Mouse (Mus musculus) kidney, embryonic 16.5 days (tissue): ENCODE measurements at regions not wholly inside any gene's neighbourhood (a gene's known extent, or its start where the extent isn't known, plus 50 kb on each side); places are given as distances from the start of the nearest gene placed in this dataset.

ENCODE experiments used
- ATAC-seq: fragments of 200-750 bp; cut with Nextera tagmentation; 2 replicates; pipeline ENCODE4 v1.8.0; 2017; ENCODE audit warnings: moderate TSS enrichment; ENCODE audit not compliant: low FRiP score, low TSS enrichment
- H3K27ac ChIP-seq: fragments of 300-500 bp; sonication (generic); 2 replicates; pipeline ENCODE4 v1.5.1; 2014; ENCODE audit warnings: low read length
- H3K27me3 ChIP-seq: fragments of 300-500 bp; sonication (generic); 2 replicates; pipeline ENCODE4 v1.6.1; 2014; ENCODE audit warnings: low read length, control low read depth, mixed read lengths; ENCODE audit not compliant: insufficient read depth
- H3K36me3 ChIP-seq: fragments of 300-500 bp; sonication (generic); 2 replicates; pipeline ENCODE4 v1.6.1; 2014; ENCODE audit warnings: low read length, control low read depth, mixed read lengths; ENCODE audit not compliant: insufficient read depth
- H3K4me1 ChIP-seq: fragments of 300-500 bp; sonication (generic); 2 replicates; pipeline ENCODE4 v1.6.1; 2014; ENCODE audit warnings: low read length, control low read depth, mixed read lengths; ENCODE audit not compliant: insufficient read depth
- H3K4me2 ChIP-seq: fragments of 300-500 bp; sonication (generic); replicated peaks from 2 replicates; pipeline ENCODE4 v1.6.1; 2014; ENCODE audit warnings: low read depth, low read length
- H3K4me3 ChIP-seq: fragments of 300-500 bp; sonication (generic); 2 replicates; pipeline ENCODE4 v1.5.1; 2014; ENCODE audit warnings: mild to moderate bottlenecking, low read length
- H3K9ac ChIP-seq: fragments of 300-500 bp; sonication (generic); replicated peaks from 2 replicates; pipeline ENCODE4 v1.6.1; 2014; ENCODE audit warnings: low read length
- H3K9me3 ChIP-seq: fragments of 300-500 bp; sonication (generic); 2 replicates; pipeline ENCODE4 v1.6.1; 2016; ENCODE audit warnings: low read length, control low read depth
- WGBS: fragments of 180-500 bp; shearing (Covaris S2); extraction: QIAGEN DNeasy Blood & Tissue Kit; methylation state at CpG from one replicate; pipeline ENCODE4 v1.1.7; 2014; 5-methylcytosine and 5-hydroxymethylcytosine counted together

DNA sequence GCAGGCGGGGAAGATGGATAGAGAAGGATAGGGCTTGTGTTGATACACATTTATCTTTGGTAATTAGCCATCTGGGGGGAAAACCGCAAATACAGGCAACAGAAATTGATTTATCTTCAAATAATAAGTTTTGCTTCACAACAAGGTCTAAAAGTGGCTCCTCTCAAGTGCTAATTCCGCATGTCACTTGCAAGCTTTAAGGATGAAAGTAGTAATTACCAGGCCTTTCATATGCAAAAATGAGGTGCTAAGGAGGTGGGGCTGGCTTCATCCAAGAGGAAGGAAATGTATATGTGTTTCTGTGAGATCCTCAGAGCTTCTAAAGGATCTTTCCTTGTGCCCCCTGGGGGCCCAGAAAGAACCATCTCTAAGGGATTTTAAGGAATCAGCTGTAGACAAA lies 423.9 kb upstream of the Castor2 start:
- ATAC-seq: no peak
- Histone ChIP-seq H3K4me3 (no peak overlapping the region), H3K4me2 (no peak overlapping the region), H3K27ac (no peak overlapping the region), H3K36me3 (no peaks in the 10 kb centered on the region), H3K27me3 (no peaks in the 10 kb centered on the region), H3K9me3 (no peaks in the 10 kb centered on the region), H3K9ac (no peak overlapping the region), H3K4me1 (no peaks in the 10 kb centered on the region)
- 58% methylated on average over 3 of the region's 3 CpGs for WGBS

DNA sequence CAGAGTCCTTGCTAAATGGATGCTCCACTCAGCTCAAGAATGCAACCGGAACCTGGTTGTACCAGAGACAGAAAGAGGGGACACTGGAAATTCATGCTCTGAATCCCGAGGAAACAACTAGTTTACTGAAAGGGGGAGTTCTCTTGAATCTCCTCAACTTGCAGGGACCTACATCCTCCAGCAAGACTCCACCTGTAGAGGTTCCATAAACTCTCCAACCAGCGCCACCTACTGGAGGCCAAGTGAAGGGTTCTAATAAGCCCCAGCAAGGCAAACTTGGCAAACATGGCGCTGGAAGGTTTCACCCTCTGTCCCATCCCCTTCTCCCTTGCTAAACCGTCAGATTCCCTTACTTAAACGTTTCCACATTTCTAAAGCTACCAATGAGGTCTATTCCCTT lies 433.0 kb upstream of the Castor2 start:
- Histone ChIP-seq H3K27ac (no peak overlapping the region), H3K4me2 (no peak overlapping the region), H3K9ac (no peak overlapping the region), H3K27me3 (no peaks in the 10 kb centered on the region), H3K4me3 (no peak overlapping the region), H3K4me1 (no peaks in the 10 kb centered on the region), H3K36me3 (no peaks in the 10 kb centered on the region), H3K9me3 (no peaks in the 10 kb centered on the region)
- 48% methylated on average over 6 of the region's 6 CpGs for WGBS
- ATAC-seq: no peak

DNA sequence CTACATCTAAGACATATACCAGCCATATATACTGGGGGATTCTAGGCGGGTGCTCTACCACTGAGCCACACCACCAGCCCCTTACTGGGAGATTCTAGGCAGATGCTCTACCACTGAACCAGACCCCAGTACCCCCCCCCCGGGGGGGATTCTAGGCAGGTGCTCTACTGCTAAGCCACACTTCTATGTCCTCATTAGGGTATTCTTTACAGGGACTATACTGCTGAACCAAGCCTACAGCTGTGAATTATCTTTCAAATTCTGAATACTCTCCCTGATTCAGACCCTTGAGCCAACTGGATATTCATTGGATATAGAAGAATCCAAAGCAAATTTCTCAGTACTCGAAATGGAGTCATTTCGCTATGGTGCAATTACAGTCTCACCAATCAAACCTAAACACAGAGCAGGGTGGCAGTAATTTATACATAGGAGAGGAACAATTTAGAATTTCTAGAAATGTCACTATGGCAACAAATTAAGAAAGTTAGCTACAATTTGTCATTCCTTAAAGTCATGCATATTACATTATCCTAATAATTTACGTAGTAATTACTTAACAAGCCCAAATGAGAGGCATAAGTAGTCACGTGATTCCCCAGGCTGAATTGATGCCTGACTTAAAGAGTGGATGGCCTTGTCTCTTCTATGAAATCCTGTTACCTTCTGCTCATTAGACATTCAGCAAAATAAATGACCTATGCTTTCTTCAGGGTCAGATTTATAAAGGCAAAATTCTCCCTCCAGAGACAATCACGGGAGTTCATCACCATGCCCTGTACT lies 436.8 kb upstream of the Castor2 start:
- no peak for ATAC-seq
- H3K36me3 ChIP-seq: no peaks in the 10 kb centered on the region
- no peak overlapping the region for H3K27ac ChIP-seq
- no peak overlapping the region for H3K9ac ChIP-seq
- H3K4me2 ChIP-seq: no peak overlapping the region
- H3K4me3 ChIP-seq: no peak overlapping the region
- H3K27me3 ChIP-seq: no peaks in the 10 kb centered on the region
- no peaks in the 10 kb centered on the region for H3K9me3 ChIP-seq
- 83% methylated on average over 7 of the region's 7 CpGs for WGBS
- H3K4me1 ChIP-seq: no peaks in the 10 kb centered on the region

DNA sequence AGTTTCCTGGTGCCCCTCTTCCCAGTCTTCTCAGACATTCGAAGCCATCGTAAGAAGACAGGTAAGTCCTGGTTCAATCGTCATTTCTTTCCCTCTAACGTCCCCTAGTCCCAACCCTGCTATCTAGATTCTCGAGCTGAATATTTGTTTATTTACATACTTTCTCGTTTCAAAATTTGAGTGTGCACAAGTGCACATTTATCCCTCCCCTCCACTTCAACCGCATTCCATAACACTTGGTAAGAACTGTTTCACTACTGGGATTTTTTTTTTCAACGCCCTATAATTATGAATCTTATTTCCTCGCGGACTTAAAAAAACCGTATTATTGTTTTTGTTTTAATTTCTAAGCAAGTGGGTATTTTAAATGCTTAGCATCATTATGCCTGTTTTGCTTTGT lies 439.2 kb upstream of the Castor2 start:
- no peaks in the 10 kb centered on the region for H3K4me1 ChIP-seq
- H3K4me2 ChIP-seq: no peak overlapping the region
- no peak overlapping the region for H3K4me3 ChIP-seq
- WGBS: 90% methylated on average over 11 of the region's 11 CpGs
- H3K27me3 ChIP-seq: no peaks in the 10 kb centered on the region
- H3K9me3 ChIP-seq: no peaks in the 10 kb centered on the region
- H3K9ac ChIP-seq: no peak overlapping the region
- no peak for ATAC-seq
- no peaks in the 10 kb centered on the region for H3K36me3 ChIP-seq
- H3K27ac ChIP-seq: no peak overlapping the region

DNA sequence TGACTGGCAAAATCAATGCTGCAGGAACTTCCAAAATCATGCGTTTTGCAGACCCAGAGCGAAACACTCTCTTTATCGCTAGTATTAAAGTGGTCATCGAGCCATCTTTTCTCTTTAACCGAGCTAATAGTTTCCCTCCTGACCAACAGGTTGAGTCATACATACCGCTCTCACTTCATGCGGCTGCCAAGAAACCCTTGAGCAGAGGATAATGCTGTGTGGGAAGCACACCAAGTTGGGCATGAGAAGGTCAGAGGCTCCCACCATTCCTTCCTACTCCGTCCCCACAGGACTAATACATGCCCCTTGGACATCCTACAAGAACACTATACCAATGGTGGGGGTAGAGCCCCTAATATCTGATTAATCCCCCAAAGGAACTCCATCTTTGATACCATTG lies 442.7 kb upstream of the Castor2 start:
- Histone ChIP-seq H3K36me3 (no peaks in the 10 kb centered on the region), H3K4me1 (no peaks in the 10 kb centered on the region), H3K9me3 (no peaks in the 10 kb centered on the region), H3K9ac (no peak overlapping the region), H3K27me3 (no peaks in the 10 kb centered on the region), H3K4me2 (no peak overlapping the region), H3K27ac (no peak overlapping the region), H3K4me3 (no peak overlapping the region)
- no peak for ATAC-seq
- 91% methylated on average over 8 of the region's 8 CpGs for WGBS

DNA sequence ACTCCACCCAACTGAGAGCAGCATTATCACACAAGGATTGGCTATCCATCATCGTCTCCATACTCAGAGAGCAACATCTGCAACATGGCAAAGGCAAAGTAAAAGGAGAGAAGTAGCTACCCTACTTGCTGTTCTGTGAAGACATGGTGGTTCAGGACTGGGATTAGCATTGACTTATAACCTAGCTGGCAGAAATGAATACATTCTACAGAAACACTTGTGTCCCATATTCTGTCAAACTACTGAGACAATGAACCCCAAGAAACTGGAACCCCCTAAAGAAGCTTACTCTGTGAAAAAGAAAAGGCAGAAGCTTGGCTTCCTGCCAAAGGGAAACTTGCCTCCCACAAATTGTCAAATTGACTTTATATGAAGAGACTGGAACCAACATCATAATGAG lies 446.1 kb upstream of the Castor2 start:
- 87% methylated on average over 1 of the region's 1 CpGs for WGBS
- no peak for ATAC-seq
- H3K4me2 ChIP-seq: no peak overlapping the region

DNA sequence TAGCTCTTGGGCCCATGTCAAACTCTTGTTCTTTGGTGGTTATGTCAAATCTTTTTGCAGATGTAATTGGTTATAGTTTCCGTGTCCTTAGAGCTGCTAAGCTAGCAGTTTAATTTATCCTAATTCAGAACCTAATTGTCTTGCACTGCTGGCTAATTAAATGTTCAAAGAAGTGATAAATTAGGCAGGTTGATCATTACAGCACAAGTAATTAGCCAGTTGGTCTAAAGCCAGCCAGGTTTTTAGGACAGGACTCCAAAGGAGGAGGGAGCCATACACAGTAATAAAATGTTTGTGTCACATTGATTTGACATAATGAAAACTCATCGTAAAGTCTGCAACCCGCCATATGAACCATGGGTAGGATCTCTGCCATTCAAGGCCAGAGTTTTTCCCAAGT lies 449.3 kb upstream of the Castor2 start:
- ATAC-seq: no peak
- Histone ChIP-seq H3K36me3 (no peaks in the 10 kb centered on the region), H3K4me2 (no peak overlapping the region), H3K27ac (no peak overlapping the region), H3K9me3 (peaks cover 5% of the 10 kb centered on the region), H3K4me3 (no peak overlapping the region), H3K4me1 (no peaks in the 10 kb centered on the region), H3K9ac (no peak overlapping the region), H3K27me3 (no peaks in the 10 kb centered on the region)
- 72% methylated on average over 3 of the region's 3 CpGs for WGBS

More for the DNA sequence above, 446.1 kb upstream of the Castor2 start:
- H3K36me3 ChIP-seq: no peaks in the 10 kb centered on the region
- no peak overlapping the region for H3K9ac ChIP-seq
- H3K4me1 ChIP-seq: no peaks in the 10 kb centered on the region
- H3K27me3 ChIP-seq: no peaks in the 10 kb centered on the region
- no peak overlapping the region for H3K4me3 ChIP-seq
- H3K9me3 ChIP-seq: peaks cover 2% of the 10 kb centered on the region; the same call in 1 of the 2 replicates
- no peak overlapping the region for H3K27ac ChIP-seq

DNA sequence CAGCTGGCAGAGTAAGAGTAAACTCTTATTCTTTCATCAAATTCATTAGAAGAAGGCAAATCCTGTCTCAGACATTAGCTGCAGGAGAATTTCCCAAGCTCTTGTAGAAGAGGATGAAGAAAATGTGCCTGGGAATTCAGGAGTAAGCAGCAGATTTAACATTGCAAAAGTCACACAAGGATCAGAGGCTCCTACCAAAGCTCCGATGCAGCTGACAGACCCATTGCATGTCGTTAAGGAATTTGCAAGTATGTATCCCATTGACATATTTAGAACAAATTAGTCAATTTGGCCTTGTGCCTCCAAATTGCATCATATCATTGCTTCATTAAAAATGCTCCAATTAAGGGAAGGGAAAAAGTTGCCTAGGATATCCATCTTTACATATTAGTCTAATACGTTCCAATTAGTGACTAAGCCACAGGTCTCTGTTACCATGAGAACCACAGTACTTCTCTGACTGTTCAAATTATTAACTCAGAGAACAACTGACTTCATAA lies 453.8 kb upstream of the Castor2 start:
- WGBS: 90% methylated on average over 3 of the region's 3 CpGs
- Histone ChIP-seq H3K27me3 (no peaks in the 10 kb centered on the region), H3K9me3 (peaks cover 5% of the 10 kb centered on the region), H3K4me1 (no peaks in the 10 kb centered on the region), H3K9ac (no peak overlapping the region), H3K4me2 (no peak overlapping the region), H3K27ac (no peak overlapping the region), H3K4me3 (no peak overlapping the region), H3K36me3 (no peaks in the 10 kb centered on the region)
- no peak for ATAC-seq

DNA sequence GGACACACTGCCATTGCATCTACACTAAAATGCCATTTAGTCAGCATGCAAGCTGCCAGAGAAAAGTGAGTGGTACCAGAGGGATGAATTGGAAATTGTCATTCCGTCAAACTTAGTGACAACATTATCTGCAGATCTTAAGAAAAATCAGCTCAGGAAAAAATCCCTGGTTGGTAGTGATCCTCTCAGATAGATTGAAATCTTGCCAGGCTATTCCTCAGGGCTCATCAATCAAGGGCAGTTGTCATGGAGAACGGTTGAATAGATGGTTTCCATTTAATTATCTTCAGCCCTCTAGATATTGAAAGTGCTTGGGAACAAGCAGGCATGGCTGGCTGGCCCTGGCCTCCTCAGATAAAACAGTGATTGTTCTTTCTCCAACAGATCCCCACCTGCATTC lies 456.2 kb upstream of the Castor2 start:
- Histone ChIP-seq H3K4me3 (no peak overlapping the region), H3K27me3 (no peaks in the 10 kb centered on the region), H3K9me3 (peaks cover 3% of the 10 kb centered on the region; the same call in 1 of the 2 replicates), H3K4me1 (no peaks in the 10 kb centered on the region), H3K4me2 (no peak overlapping the region), H3K27ac (no peak overlapping the region), H3K36me3 (no peaks in the 10 kb centered on the region), H3K9ac (no peak overlapping the region)
- no peak for ATAC-seq
- WGBS: 65% methylated on average over 2 of the region's 2 CpGs

DNA sequence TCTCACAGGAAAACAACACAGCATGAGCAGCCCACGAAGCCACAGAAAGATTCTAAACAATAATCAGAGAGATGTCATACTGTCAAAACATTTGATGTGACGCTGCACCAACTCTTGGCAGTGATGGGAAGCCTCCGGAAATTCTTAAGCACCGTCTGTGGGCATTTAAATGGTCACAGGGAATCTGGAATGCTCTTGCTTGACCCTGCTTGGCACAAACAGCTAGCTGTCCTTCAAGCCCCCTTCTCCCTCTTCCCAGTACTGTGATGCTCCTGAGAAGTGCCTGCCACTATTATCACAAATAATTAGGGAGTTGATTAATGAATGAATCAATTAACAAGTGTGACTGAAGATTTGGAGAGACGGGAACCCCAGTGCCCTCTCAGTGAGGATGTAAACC lies 465.0 kb upstream of the Castor2 start:
- Histone ChIP-seq H3K9ac (no peak overlapping the region), H3K27me3 (no peaks in the 10 kb centered on the region), H3K36me3 (no peaks in the 10 kb centered on the region), H3K4me1 (no peaks in the 10 kb centered on the region), H3K9me3 (no peaks in the 10 kb centered on the region), H3K27ac (no peak overlapping the region), H3K4me3 (no peak overlapping the region), H3K4me2 (no peak overlapping the region)
- no peak for ATAC-seq
- WGBS: 53% methylated on average over 5 of the region's 5 CpGs
